Mouse (Mus musculus) MEL (cell line): Measurements from ENCODE around the gene Bnip3.

Experiments
- MAZ ChIP-seq: IDR thresholded peaks from 2 replicates; pipeline ENCODE4 v1.6.1; 2012; ENCODE audit warnings: low read depth, mild to moderate bottlenecking, inconsistent platforms, low read length, improper control_type of control experiment
- POLR2A ChIP-seq, 2 experiments: IDR thresholded peaks; 2 replicates each; pipeline ENCODE4 v1.6.1; 2011 to 2012; ENCODE audit warnings: low read length in 2 of 2, mild to moderate bottlenecking in 2 of 2, control low read depth in 1 of 2, improper control_type of control experiment in 1 of 2, low read depth in 1 of 2, moderate library complexity in 1 of 2; ENCODE audit not compliant: control insufficient read depth in 1 of 2, insufficient read depth in 1 of 2, poor library complexity in 1 of 2
- TAL1 ChIP-seq: IDR thresholded peaks from 2 replicates; pipeline ENCODE4 v1.6.1; 2012; ENCODE audit warnings: mild to moderate bottlenecking, inconsistent platforms, low read length, moderate library complexity, mixed read lengths
- USF2 ChIP-seq, 2 experiments: IDR thresholded peaks; 2 replicates each; pipeline ENCODE4 v1.6.1; 2011 to 2012; ENCODE audit warnings: improper control_type of control experiment in 2 of 2, low read length in 2 of 2, borderline replicate concordance in 1 of 2, inconsistent platforms in 1 of 2, low read depth in 1 of 2, mild to moderate bottlenecking in 1 of 2; ENCODE audit not compliant: insufficient read depth in 1 of 2

DNA sequence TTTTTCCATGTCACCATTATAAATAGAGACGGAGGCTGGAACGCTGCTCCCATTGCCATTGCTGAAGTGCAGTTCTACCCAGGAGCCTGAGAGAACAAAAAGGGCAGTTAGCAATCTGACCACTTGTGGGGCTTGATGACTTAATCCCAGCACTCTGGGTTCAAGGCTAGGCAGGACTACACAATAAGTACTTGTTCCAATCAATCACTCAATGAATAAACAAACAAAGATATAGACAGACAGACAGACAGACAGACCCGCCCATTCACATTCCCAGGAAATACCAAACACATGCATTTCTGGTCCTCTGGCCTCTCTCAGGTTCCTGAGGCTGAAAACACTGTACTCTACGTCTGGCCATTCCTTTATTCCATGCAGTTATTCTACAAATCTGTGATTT, 10.6 kb downstream of the Bnip3 start:
- no peak for TF ChIP-seq TAL1
- TF ChIP-seq MAZ = no peak
- TF ChIP-seq USF2 (IDR thresholded peaks at IDR 0.05; ENCODE audit: borderline replicate concordance in 1 of 2, insufficient read depth in 1 of 2, low read depth in 1 of 2, low read length in 2 of 2) = no peak
- no peak for TF ChIP-seq POLR2A (IDR thresholded peaks at IDR 0.05; ENCODE audit: control insufficient read depth in 1 of 2, insufficient read depth in 1 of 2, low read depth in 1 of 2, low read length in 2 of 2, poor library complexity in 1 of 2)
